Mouse (Mus musculus): ENCODE measurements at regions not wholly inside any gene's neighbourhood (a gene's known extent, or its start where the extent isn't known, plus 50 kb on each side); places are given as distances from the start of the nearest gene placed in this dataset.

GRCm38 (mm10) chr7:124455659-124456058 is 473.0 kb downstream of the Hs3st4 start:
- no peak for DNase-seq (ENCODE audit: low spot score in 2 of 2)

GRCm38 (mm10) chr7:124487326-124487725 is 504.7 kb downstream of the Hs3st4 start:
- no peak for DNase-seq (ENCODE audit: low spot score in 2 of 2)

GRCm38 (mm10) chr7:124491109-124491793 is 508.6 kb downstream of the Hs3st4 start:
- no peak for DNase-seq (ENCODE audit: low spot score in 2 of 2)

GRCm38 (mm10) chr7:124491851-124492390 is 509.3 kb downstream of the Hs3st4 start:
- no peak for DNase-seq (ENCODE audit: low spot score in 2 of 2)

GRCm38 (mm10) chr7:124500636-124501035 is 518.0 kb downstream of the Hs3st4 start:
- no peak for DNase-seq (ENCODE audit: low spot score in 2 of 2)

- DNase-seq (ENCODE audit: low spot score in 2 of 2): no peak
Observed at GRCm38 (mm10) chr7:124502760-124503159, 520.1 kb downstream of the Hs3st4 start.

GRCm38 (mm10) chr7:124549038-124549437 is 566.4 kb downstream of the Hs3st4 start:
- DNase-seq (ENCODE audit: low spot score in 2 of 2): no peak

GRCm38 (mm10) chr7:124557213-124557612 is 574.5 kb downstream of the Hs3st4 start:
- DNase-seq (ENCODE audit: low spot score in 2 of 2): no peak

- DNase-seq (ENCODE audit: low spot score in 2 of 2): no peak
Observed at GRCm38 (mm10) chr7:124570804-124571203, 588.1 kb downstream of the Hs3st4 start.

GRCm38 (mm10) chr7:124573666-124574065 is 591.0 kb downstream of the Hs3st4 start:
- no peak for DNase-seq (ENCODE audit: low spot score in 2 of 2)

GRCm38 (mm10) chr7:124581342-124581741 is 598.7 kb downstream of the Hs3st4 start:
- no peak for DNase-seq (ENCODE audit: low spot score in 2 of 2)

GRCm38 (mm10) chr7:124585296-124585695 is 602.6 kb downstream of the Hs3st4 start:
- DNase-seq (ENCODE audit: low spot score in 2 of 2): no peak

GRCm38 (mm10) chr7:124591369-124591768 is 608.7 kb downstream of the Hs3st4 start:
- DNase-seq (ENCODE audit: low spot score in 2 of 2): no peak

- peak; percentile 2 to 31 for DNase-seq (ENCODE audit: low spot score in 2 of 2)
Observed at GRCm38 (mm10) chr7:124593462-124593861, 610.8 kb downstream of the Hs3st4 start.

GRCm38 (mm10) chr7:124600767-124601166 is 618.1 kb downstream of the Hs3st4 start:
- DNase-seq (ENCODE audit: low spot score in 2 of 2): no peak

GRCm38 (mm10) chr7:124604581-124604980 is 621.9 kb downstream of the Hs3st4 start:
- no peak for DNase-seq (ENCODE audit: low spot score in 2 of 2)

- no peak for DNase-seq (ENCODE audit: low spot score in 2 of 2)
Observed at GRCm38 (mm10) chr7:124605978-124606377, 623.3 kb downstream of the Hs3st4 start.

GRCm38 (mm10) chr7:124607061-124607460 is 624.4 kb downstream of the Hs3st4 start:
- DNase-seq (ENCODE audit: low spot score in 2 of 2): no peak

GRCm38 (mm10) chr7:124610437-124610836 is 627.8 kb downstream of the Hs3st4 start:
- no peak for DNase-seq (ENCODE audit: low spot score in 2 of 2)

GRCm38 (mm10) chr7:124647131-124647530 is 664.5 kb downstream of the Hs3st4 start:
- DNase-seq (ENCODE audit: low spot score in 2 of 2): no peak

- DNase-seq (ENCODE audit: low spot score in 2 of 2): no peak
Observed at GRCm38 (mm10) chr7:124667180-124667968, 684.7 kb downstream of the Hs3st4 start.

- no peak for DNase-seq (ENCODE audit: low spot score in 2 of 2)
Observed at GRCm38 (mm10) chr7:124668058-124668457, 685.4 kb downstream of the Hs3st4 start.

GRCm38 (mm10) chr7:124670477-124670876 is 687.8 kb downstream of the Hs3st4 start:
- no peak for DNase-seq (ENCODE audit: low spot score in 2 of 2)
